Mouse (Mus musculus): Measurements from ENCODE around the gene Ralgps1. TPM values are rescaled to one million over a fixed set of nuclear protein-coding genes. Genes with fewer than 3 reads are reported as not detected.

The Ralgps1 gene
- total RNA-seq, 4 experiments from 2014 or later: 6.2 to 7.0 (median 6.4) TPM

- DNase-seq (ENCODE audit: low spot score): no peak
Observed at GRCm38 (mm10) chr2:33281807-33282206, 89.5 kb downstream of the Ralgps1 start.

- DNase-seq (ENCODE audit: low spot score): no peak
Observed at GRCm38 (mm10) chr2:33280525-33280924, 90.8 kb downstream of the Ralgps1 start.

- DNase-seq (ENCODE audit: low spot score): no peak
Observed at GRCm38 (mm10) chr2:33279758-33280157, 91.5 kb downstream of the Ralgps1 start.

GRCm38 (mm10) chr2:33274719-33275490 is 96.4 kb downstream of the Ralgps1 start:
- DNase-seq (ENCODE audit: low spot score): no peak

- no peak for DNase-seq (ENCODE audit: low spot score)
Observed at GRCm38 (mm10) chr2:33272665-33273439, 98.4 kb downstream of the Ralgps1 start.

- DNase-seq (ENCODE audit: low spot score): no peak
Observed at GRCm38 (mm10) chr2:33271511-33271910, 99.8 kb downstream of the Ralgps1 start.

- no peak for DNase-seq (ENCODE audit: low spot score)
Observed at GRCm38 (mm10) chr2:33270569-33270968, 100.7 kb downstream of the Ralgps1 start.

- DNase-seq (ENCODE audit: low spot score): no peak
Observed at GRCm38 (mm10) chr2:33269132-33269493, 102.2 kb downstream of the Ralgps1 start.

GRCm38 (mm10) chr2:33268384-33269131 is 102.7 kb downstream of the Ralgps1 start:
- no peak for DNase-seq (ENCODE audit: low spot score)

- no peak for DNase-seq (ENCODE audit: low spot score)
Observed at GRCm38 (mm10) chr2:33267075-33267474, 104.2 kb downstream of the Ralgps1 start.

- DNase-seq (ENCODE audit: low spot score): no peak
Observed at GRCm38 (mm10) chr2:33265793-33266192, 105.5 kb downstream of the Ralgps1 start.

- no peak for DNase-seq (ENCODE audit: low spot score)
Observed at GRCm38 (mm10) chr2:33261475-33261874, 109.8 kb downstream of the Ralgps1 start.

GRCm38 (mm10) chr2:33260772-33261171 is 110.5 kb downstream of the Ralgps1 start:
- no peak for DNase-seq (ENCODE audit: low spot score)

- no peak for DNase-seq (ENCODE audit: low spot score)
Observed at GRCm38 (mm10) chr2:33256769-33257537, 114.3 kb downstream of the Ralgps1 start.

- no peak for DNase-seq (ENCODE audit: low spot score)
Observed at GRCm38 (mm10) chr2:33254318-33254985, 116.8 kb downstream of the Ralgps1 start.

- no peak for DNase-seq (ENCODE audit: low spot score)
Observed at GRCm38 (mm10) chr2:33253572-33254190, 117.6 kb downstream of the Ralgps1 start.

- DNase-seq (ENCODE audit: low spot score): no peak
Observed at GRCm38 (mm10) chr2:33252751-33253150, 118.5 kb downstream of the Ralgps1 start.

GRCm38 (mm10) chr2:33249922-33250633 is 121.2 kb downstream of the Ralgps1 start:
- no peak for DNase-seq (ENCODE audit: low spot score)

- DNase-seq (ENCODE audit: low spot score): no peak
Observed at GRCm38 (mm10) chr2:33248549-33248948, 122.7 kb downstream of the Ralgps1 start.

GRCm38 (mm10) chr2:33246841-33247240 is 124.4 kb downstream of the Ralgps1 start:
- no peak for DNase-seq (ENCODE audit: low spot score)

All from heart, adult 8-10 months (tissue).